Mouse (Mus musculus): ENCODE measurements around the gene Macrod2. TPM values are rescaled to one million over a fixed set of nuclear protein-coding genes. Genes with fewer than 3 reads are reported as not detected.
A peak's percentile ranks its signal among the peaks of the same experiment; 100 is the strongest.

Gene Macrod2
- polyA plus RNA-seq, 1 experiment from 2014 or later, result 32.9 TPM

GRCm38 (mm10) chr2:141091320-141091719 is 696.2 kb downstream of the Macrod2 start:
- 65% methylated on average over 3 of the region's 3 CpGs for WGBS
- Histone ChIP-seq H3K9me3 (ENCODE audit: control insufficient read depth, low read length) (no peaks in the 10 kb centered on the region), H3K27ac (ENCODE audit: low read length) (no peak overlapping the region), H3K27me3 (replicated peaks; ENCODE audit: control insufficient read depth, insufficient read depth, low read length) (no peaks in the 10 kb centered on the region), H3K4me1 (ENCODE audit: control insufficient read depth, insufficient read depth, low read length) (no peaks in the 10 kb centered on the region), H3K4me2 (ENCODE audit: low read depth, low read length) (no peak overlapping the region), H3K4me3 (ENCODE audit: low read length) (no peak overlapping the region), H3K36me3 (ENCODE audit: control insufficient read depth, insufficient read depth, low read length) (no peaks in the 10 kb centered on the region), H3K9ac (ENCODE audit: low read depth, low read length) (no peak overlapping the region)
- no peak for ATAC-seq

- Histone ChIP-seq H3K27ac (ENCODE audit: low read length) (no peak overlapping the region), H3K36me3 (ENCODE audit: control insufficient read depth, insufficient read depth, low read length) (no peaks in the 10 kb centered on the region), H3K4me3 (ENCODE audit: low read length) (no peak overlapping the region), H3K27me3 (replicated peaks; ENCODE audit: control insufficient read depth, insufficient read depth, low read length) (no peaks in the 10 kb centered on the region), H3K4me1 (ENCODE audit: control insufficient read depth, insufficient read depth, low read length) (no peaks in the 10 kb centered on the region), H3K9ac (ENCODE audit: low read depth, low read length) (no peak overlapping the region), H3K9me3 (ENCODE audit: control insufficient read depth, low read length) (no peaks in the 10 kb centered on the region), H3K4me2 (ENCODE audit: low read depth, low read length) (no peak overlapping the region)
- 62% methylated on average over 1 of the region's 1 CpGs for WGBS
- 0 out of 2 replicates have a peak, but pooled peaks have one; percentile 44 for ATAC-seq
Observed at GRCm38 (mm10) chr2:141117579-141117978, 722.5 kb downstream of the Macrod2 start.

GRCm38 (mm10) chr2:141123875-141124274 is 728.8 kb downstream of the Macrod2 start:
- H3K4me3 ChIP-seq (ENCODE audit: low read length), result no peak overlapping the region
- no peak overlapping the region for H3K4me2 ChIP-seq (ENCODE audit: low read depth, low read length)
- H3K4me1 ChIP-seq (ENCODE audit: control insufficient read depth, insufficient read depth, low read length), result peaks cover 2% of the 10 kb centered on the region; the same call in 1 of the 2 replicates
- H3K36me3 ChIP-seq (ENCODE audit: control insufficient read depth, insufficient read depth, low read length), result no peaks in the 10 kb centered on the region
- peak; percentile 82 for ATAC-seq
- no peaks in the 10 kb centered on the region for H3K9me3 ChIP-seq (ENCODE audit: control insufficient read depth, low read length)
- no peak overlapping the region for H3K9ac ChIP-seq (ENCODE audit: low read depth, low read length)
- 87% methylated on average over 1 of the region's 1 CpGs for WGBS
- H3K27me3 ChIP-seq (replicated peaks; ENCODE audit: control insufficient read depth, insufficient read depth, low read length), result no peaks in the 10 kb centered on the region
- no peak overlapping the region for H3K27ac ChIP-seq (ENCODE audit: low read length)

DNA sequence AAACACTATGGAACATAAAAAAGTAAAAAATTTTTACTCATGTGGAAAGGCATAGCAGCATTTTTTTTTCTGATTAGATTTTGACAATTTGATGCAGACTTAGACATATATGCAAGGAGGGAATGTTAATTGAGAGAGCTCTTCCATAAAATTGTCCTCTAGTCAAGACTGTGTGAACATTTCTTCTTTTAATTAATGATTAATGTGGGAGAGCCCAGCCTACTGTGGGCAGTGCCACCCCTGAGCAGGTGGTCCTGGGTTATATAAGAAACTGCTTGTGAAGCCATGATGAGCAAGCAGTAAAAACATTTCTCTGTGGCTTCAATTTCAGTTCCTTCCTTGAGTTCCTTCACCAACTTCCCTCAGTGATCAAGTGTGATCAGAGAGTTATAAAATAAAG is 730.5 kb downstream of the Macrod2 start:
- Histone ChIP-seq H3K4me2 (ENCODE audit: low read depth, low read length) (no peak overlapping the region), H3K27me3 (replicated peaks; ENCODE audit: control insufficient read depth, insufficient read depth, low read length) (no peaks in the 10 kb centered on the region), H3K9me3 (ENCODE audit: control insufficient read depth, low read length) (no peaks in the 10 kb centered on the region), H3K36me3 (ENCODE audit: control insufficient read depth, insufficient read depth, low read length) (no peaks in the 10 kb centered on the region), H3K4me3 (ENCODE audit: low read length) (no peak overlapping the region), H3K4me1 (ENCODE audit: control insufficient read depth, insufficient read depth, low read length) (peaks cover 2% of the 10 kb centered on the region; the same call in 1 of the 2 replicates), H3K9ac (ENCODE audit: low read depth, low read length) (no peak overlapping the region), H3K27ac (ENCODE audit: low read length) (no peak overlapping the region)
- ATAC-seq, result no peak

GRCm38 (mm10) chr2:141142266-141142665 is 747.2 kb downstream of the Macrod2 start:
- no peaks in the 10 kb centered on the region for H3K9me3 ChIP-seq (ENCODE audit: control insufficient read depth, low read length)
- H3K4me3 ChIP-seq (ENCODE audit: low read length), result no peak overlapping the region
- ATAC-seq, result no peak
- H3K4me1 ChIP-seq (ENCODE audit: control insufficient read depth, insufficient read depth, low read length), result no peaks in the 10 kb centered on the region
- H3K27me3 ChIP-seq (replicated peaks; ENCODE audit: control insufficient read depth, insufficient read depth, low read length), result no peaks in the 10 kb centered on the region
- no peak overlapping the region for H3K9ac ChIP-seq (ENCODE audit: low read depth, low read length)
- H3K4me2 ChIP-seq (ENCODE audit: low read depth, low read length), result no peak overlapping the region
- WGBS, result 59% methylated on average over 2 of the region's 2 CpGs
- no peak overlapping the region for H3K27ac ChIP-seq (ENCODE audit: low read length)
- no peaks in the 10 kb centered on the region for H3K36me3 ChIP-seq (ENCODE audit: control insufficient read depth, insufficient read depth, low read length)

DNA sequence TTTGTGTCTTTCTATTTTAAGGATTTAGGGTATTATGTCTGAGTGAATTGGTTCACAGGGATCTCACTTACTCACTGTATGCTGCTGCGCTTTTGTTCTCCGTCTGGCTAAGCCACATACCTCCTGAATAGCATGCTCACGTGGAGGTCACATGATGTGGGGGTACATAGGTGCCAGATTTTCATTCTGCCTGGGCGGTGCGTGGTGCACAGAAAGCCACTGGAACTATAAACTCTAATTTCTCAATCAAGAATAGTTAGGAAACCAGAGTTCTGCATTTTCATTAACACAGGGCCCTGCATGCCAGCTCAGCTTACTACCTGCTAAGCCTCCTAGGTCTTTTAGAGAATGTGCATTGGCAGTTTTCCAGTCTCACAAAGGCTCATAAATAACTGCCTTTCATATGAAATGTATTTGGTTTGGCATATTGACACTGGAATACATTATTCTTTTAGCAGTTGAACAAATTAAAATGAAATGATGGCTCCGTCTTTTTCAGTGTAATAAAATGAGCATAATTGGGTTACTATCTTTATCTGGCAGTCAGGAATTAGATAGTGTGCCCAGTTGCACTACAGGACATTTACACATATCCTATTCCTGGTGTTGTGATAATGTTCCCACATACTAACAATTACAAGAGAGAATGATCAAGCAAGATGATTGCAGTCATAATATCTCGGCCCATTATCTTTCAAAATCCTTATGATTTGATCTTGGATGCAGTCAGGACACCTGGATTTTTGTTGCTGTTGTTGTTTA is 757.1 kb downstream of the Macrod2 start:
- Histone ChIP-seq H3K36me3 (ENCODE audit: control insufficient read depth, insufficient read depth, low read length) (no peaks in the 10 kb centered on the region), H3K9me3 (ENCODE audit: control insufficient read depth, low read length) (no peaks in the 10 kb centered on the region), H3K4me1 (ENCODE audit: control insufficient read depth, insufficient read depth, low read length) (no peaks in the 10 kb centered on the region), H3K4me2 (ENCODE audit: low read depth, low read length) (no peak overlapping the region), H3K4me3 (ENCODE audit: low read length) (no peak overlapping the region), H3K27me3 (replicated peaks; ENCODE audit: control insufficient read depth, insufficient read depth, low read length) (no peaks in the 10 kb centered on the region), H3K27ac (ENCODE audit: low read length) (no peak overlapping the region), H3K9ac (ENCODE audit: low read depth, low read length) (no peak overlapping the region)
- 82% methylated on average over 7 of the region's 7 CpGs for WGBS
- no peak for ATAC-seq

DNA sequence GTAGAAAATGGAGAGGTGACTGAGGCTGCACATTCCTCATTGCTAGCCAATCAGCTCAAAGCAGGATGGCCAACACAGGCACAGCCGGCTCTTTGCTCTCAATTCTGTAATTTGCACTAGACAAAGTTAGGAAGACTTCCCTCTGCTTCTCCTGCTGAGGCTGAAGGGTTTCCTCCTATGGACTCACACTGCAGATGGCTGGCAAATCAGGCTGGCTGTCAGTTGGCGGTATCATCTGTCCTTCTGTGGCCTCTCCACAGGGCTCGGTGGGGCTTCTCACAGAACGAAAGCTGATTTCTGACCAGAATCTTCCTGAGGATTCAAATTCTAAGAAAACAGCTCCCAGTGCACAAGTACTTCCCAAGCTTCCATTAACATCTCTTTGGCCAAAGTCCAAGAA is 760.9 kb downstream of the Macrod2 start:
- Histone ChIP-seq H3K36me3 (ENCODE audit: control insufficient read depth, insufficient read depth, low read length) (no peaks in the 10 kb centered on the region), H3K9me3 (ENCODE audit: control insufficient read depth, low read length) (no peaks in the 10 kb centered on the region), H3K9ac (ENCODE audit: low read depth, low read length) (no peak overlapping the region), H3K27me3 (replicated peaks; ENCODE audit: control insufficient read depth, insufficient read depth, low read length) (no peaks in the 10 kb centered on the region), H3K4me2 (ENCODE audit: low read depth, low read length) (no peak overlapping the region), H3K4me1 (ENCODE audit: control insufficient read depth, insufficient read depth, low read length) (no peaks in the 10 kb centered on the region), H3K27ac (ENCODE audit: low read length) (no peak overlapping the region), H3K4me3 (ENCODE audit: low read length) (no peak overlapping the region)
- WGBS, result 73% methylated on average over 4 of the region's 4 CpGs
- ATAC-seq, result no peak

DNA sequence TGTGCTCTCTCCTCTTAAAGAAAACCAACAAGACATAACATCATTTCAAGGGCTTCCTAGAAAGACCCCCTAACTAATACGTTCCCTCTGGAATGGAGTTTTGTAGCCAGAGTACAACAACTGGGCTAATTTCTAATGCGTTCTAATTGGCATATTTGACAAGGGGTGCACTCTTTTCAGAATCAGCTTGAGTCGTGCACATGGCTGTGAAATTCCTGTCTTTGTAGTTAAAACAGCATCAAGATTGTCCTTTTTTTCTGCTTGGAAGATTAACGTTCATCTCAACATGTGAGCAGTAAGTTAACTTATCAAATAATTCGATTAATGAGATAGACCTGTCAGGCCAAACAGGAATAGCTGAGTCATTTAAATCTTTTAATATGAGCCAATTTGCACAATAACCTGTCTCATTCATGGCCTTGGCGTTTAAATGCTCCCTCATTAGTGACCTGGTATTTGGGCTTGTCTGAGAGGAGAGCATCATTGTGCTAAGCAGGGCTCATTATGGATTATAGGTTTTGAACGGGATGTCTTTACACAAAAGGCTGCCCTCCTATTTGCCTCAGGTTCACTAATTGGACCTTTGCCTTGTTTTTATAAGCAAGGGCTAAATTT is 762.0 kb downstream of the Macrod2 start:
- no peaks in the 10 kb centered on the region for H3K27me3 ChIP-seq (replicated peaks; ENCODE audit: control insufficient read depth, insufficient read depth, low read length)
- no peak overlapping the region for H3K4me2 ChIP-seq (ENCODE audit: low read depth, low read length)
- no peaks in the 10 kb centered on the region for H3K36me3 ChIP-seq (ENCODE audit: control insufficient read depth, insufficient read depth, low read length)
- no peak overlapping the region for H3K9ac ChIP-seq (ENCODE audit: low read depth, low read length)
- no peaks in the 10 kb centered on the region for H3K4me1 ChIP-seq (ENCODE audit: control insufficient read depth, insufficient read depth, low read length)
- whole genome bisulfite sequencing, result 84% methylated on average over 7 of the region's 7 CpGs
- no peak overlapping the region for H3K4me3 ChIP-seq (ENCODE audit: low read length)
- H3K9me3 ChIP-seq (ENCODE audit: control insufficient read depth, low read length), result no peaks in the 10 kb centered on the region
- H3K27ac ChIP-seq (ENCODE audit: low read length), result no peak overlapping the region
- no peak for ATAC-seq

DNA sequence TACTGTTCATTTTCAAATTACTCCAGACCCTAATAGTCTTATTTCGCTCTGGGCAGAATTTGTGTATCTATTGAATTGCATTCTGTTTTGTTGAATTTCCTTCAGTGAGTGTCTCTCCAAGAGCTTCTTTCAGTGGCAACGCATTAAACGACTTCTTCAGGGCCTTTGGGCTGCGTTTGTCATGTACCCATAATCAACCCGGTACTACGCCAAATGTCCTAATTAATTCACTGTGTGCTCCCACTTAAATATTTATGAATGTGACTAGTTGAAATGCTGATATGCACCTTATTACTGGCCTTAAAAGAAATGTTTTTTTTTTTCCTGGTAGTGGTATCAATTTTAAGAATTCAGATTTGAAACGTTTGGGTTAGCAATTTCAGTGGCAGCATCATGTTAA is 763.1 kb downstream of the Macrod2 start:
- Histone ChIP-seq H3K4me3 (ENCODE audit: low read length) (no peak overlapping the region), H3K9me3 (ENCODE audit: control insufficient read depth, low read length) (no peaks in the 10 kb centered on the region), H3K27me3 (replicated peaks; ENCODE audit: control insufficient read depth, insufficient read depth, low read length) (no peaks in the 10 kb centered on the region), H3K36me3 (ENCODE audit: control insufficient read depth, insufficient read depth, low read length) (no peaks in the 10 kb centered on the region), H3K27ac (ENCODE audit: low read length) (no peak overlapping the region), H3K9ac (ENCODE audit: low read depth, low read length) (no peak overlapping the region), H3K4me2 (ENCODE audit: low read depth, low read length) (no peak overlapping the region), H3K4me1 (ENCODE audit: control insufficient read depth, insufficient read depth, low read length) (no peaks in the 10 kb centered on the region)
- 75% methylated on average over 7 of the region's 7 CpGs for WGBS
- ATAC-seq, result no peak

Data from intestine, embryonic 16.5 days (tissue).